Mouse (Mus musculus) brain, embryonic 14.5 days (tissue): ENCODE measurements at regions not wholly inside any gene's neighbourhood (a gene's known extent, or its start where the extent isn't known, plus 50 kb on each side); places are given as distances from the start of the nearest gene placed in this dataset.
A peak's percentile ranks its signal among the peaks of the same experiment; 100 is the strongest.

ENCODE experiments used
- CTCF ChIP-seq: fragments of 200-500 bp; IDR thresholded peaks from 2 replicates; pipeline ENCODE4 v1.5.1; 2012; ENCODE audit warnings: inconsistent platforms, mild to moderate bottlenecking, moderate library complexity, borderline replicate concordance; ENCODE audit not compliant: insufficient read depth, insufficient read length; ENCODE audit errors: extremely low read depth
- POLR2A ChIP-seq: fragments of 200-500 bp; IDR thresholded peaks from 2 replicates; pipeline ENCODE4 v1.6.1; 2012; ENCODE audit warnings: mild to moderate bottlenecking, inconsistent platforms, borderline replicate concordance; ENCODE audit not compliant: poor library complexity, insufficient read depth, insufficient read length, severe bottlenecking; ENCODE audit errors: extremely low read depth

DNA sequence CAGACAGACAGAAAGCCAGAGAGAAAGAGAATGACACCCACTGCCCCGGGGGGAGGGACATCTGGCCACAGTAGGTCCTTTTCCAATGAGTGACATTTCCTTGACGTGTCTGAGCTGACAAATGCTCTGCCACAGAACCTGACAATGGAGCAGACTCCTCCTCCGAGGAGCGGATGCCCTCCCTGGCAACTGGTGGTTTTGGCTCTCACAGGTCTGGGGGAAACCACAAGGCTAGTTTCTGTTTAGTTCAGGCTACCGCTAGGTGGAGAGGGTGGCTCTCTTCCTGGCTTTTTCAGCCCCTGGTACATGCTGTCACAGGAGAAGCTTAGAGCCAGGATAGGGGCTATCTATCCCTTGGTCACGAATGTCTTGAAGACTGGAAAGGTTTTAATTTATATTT lies 196.7 kb downstream of the Ly86 start:
- TF ChIP-seq CTCF (peak; percentile 61; the same call in 1 of the 2 replicates), POLR2A (no peak)
